Mouse (Mus musculus) megakaryocyte, embryonic 14.5 days (primary cell): ENCODE data around the gene Lamb1.

ENCODE experiments used
- FLI1 ChIP-seq: IDR thresholded peaks from 2 replicates; pipeline ENCODE4 v1.6.1; 2012; ENCODE audit warnings: low read length, inconsistent platforms, mixed read lengths
- GATA1 ChIP-seq: IDR thresholded peaks from 3 replicates; pipeline ENCODE4 v1.6.1; 2012; ENCODE audit warnings: mixed read lengths, low read length, inconsistent platforms, borderline replicate concordance

DNA sequence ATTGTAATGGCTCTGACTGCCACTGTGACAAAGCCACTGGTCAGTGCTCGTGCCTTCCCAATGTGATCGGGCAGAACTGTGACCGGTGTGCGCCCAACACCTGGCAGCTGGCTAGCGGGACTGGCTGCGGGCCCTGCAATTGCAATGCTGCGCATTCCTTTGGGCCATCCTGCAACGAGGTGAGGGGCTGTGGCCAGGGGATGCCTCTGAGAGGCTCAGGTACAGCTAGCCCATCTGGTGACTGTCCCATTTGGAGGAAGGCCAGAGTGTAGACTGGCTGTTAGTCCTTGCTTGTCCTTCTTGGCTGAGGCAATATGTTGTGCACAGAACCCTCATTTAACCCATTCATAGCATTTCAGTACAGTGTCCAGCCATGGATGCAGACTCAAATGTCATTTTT lies 42.0 kb downstream of the Lamb1 start:
- TF ChIP-seq GATA1 (no peak), FLI1 (no peak)
